Mouse (Mus musculus): ENCODE results near the gene Supt4a.

Supt4a gene

GRCm38 (mm10) chr11:87725964-87726562, 11.3 kb upstream of the Supt4a start:
- DNase-seq, result no peak

- DNase-seq, result no peak
Observed at GRCm38 (mm10) chr11:87727021-87727420, 10.3 kb upstream of the Supt4a start.

- DNase-seq, result no peak
Observed at GRCm38 (mm10) chr11:87727471-87727870, 9.9 kb upstream of the Supt4a start.

GRCm38 (mm10) chr11:87728850-87729592, 8.3 kb upstream of the Supt4a start:
- DNase-seq, result no peak

- no peak for DNase-seq
Observed at GRCm38 (mm10) chr11:87729593-87730185, 7.7 kb upstream of the Supt4a start.

GRCm38 (mm10) chr11:87730652-87731310, 6.6 kb upstream of the Supt4a start:
- no peak for DNase-seq

GRCm38 (mm10) chr11:87734346-87734745, 3.0 kb upstream of the Supt4a start:
- no peak for DNase-seq

GRCm38 (mm10) chr11:87735691-87736090, 1.7 kb upstream of the Supt4a start:
- DNase-seq, result no peak

- peak; percentile 70 for DNase-seq
Observed at GRCm38 (mm10) chr11:87736647-87737134, 661 bp upstream of the Supt4a start.

- no peak for DNase-seq
Observed at GRCm38 (mm10) chr11:87743691-87744090, 6.3 kb downstream of the Supt4a start.

- DNase-seq, result no peak
Observed at GRCm38 (mm10) chr11:87744964-87745363, 7.6 kb downstream of the Supt4a start.

GRCm38 (mm10) chr11:87745632-87746555, 8.5 kb downstream of the Supt4a start:
- DNase-seq, result no peak

GRCm38 (mm10) chr11:87747312-87747711, 10.0 kb downstream of the Supt4a start:
- DNase-seq, result no peak

- no peak for DNase-seq
Observed at GRCm38 (mm10) chr11:87747716-87748115, 10.4 kb downstream of the Supt4a start.

GRCm38 (mm10) chr11:87748132-87749119, 11.1 kb downstream of the Supt4a start:
- no peak for DNase-seq

GRCm38 (mm10) chr11:87749192-87750042, 12.1 kb downstream of the Supt4a start:
- DNase-seq, result no peak

GRCm38 (mm10) chr11:87750043-87750421, 12.7 kb downstream of the Supt4a start:
- DNase-seq, result no peak

GRCm38 (mm10) chr11:87750521-87750920, 13.2 kb downstream of the Supt4a start:
- DNase-seq, result no peak

- no peak for DNase-seq
Observed at GRCm38 (mm10) chr11:87751031-87751430, 13.7 kb downstream of the Supt4a start.

- DNase-seq, result no peak
Observed at GRCm38 (mm10) chr11:87751491-87751966, 14.2 kb downstream of the Supt4a start.

All from cerebellum, adult 9-11 months (tissue).